Mouse (Mus musculus): ENCODE data around the gene Rmnd1. TPM values are rescaled to one million over a fixed set of nuclear protein-coding genes. Genes with fewer than 3 reads are reported as not detected.
"Not testable (repeated sequence)": the region's sequence is repeated elsewhere in the genome, so short reads cannot be mapped to it uniquely, and the experiment has no call there.

The Rmnd1 gene
- 42.8 and 49.0 TPM in 2 replicates for polyA plus RNA-seq (2016; fragmentation: Nextera tagmentation; extraction: Ambion mirVana)

GRCm38 (mm10) chr10:4432123-4432931 is at the start of gene Rmnd1, which contains the start of gene Armt1:
Gene Rmnd1 (minus strand): TSS chr10:4432388.
Gene Armt1 (plus strand): TSS chr10:4432467.
- Histone ChIP-seq H3K36me3 (peaks cover 42% of the 10 kb centered on the region), H3K27ac (peak within 1 kb of the TSS; percentile 92), H3K4me3 (peak within 1 kb of the TSS; percentile 73), H3K27me3 (ENCODE audit: insufficient read depth, poor library complexity, severe bottlenecking) (no peaks in the 10 kb centered on the region), H3K4me1 (replicated peaks) (peaks cover 22% of the 10 kb centered on the region), H3K9me3 (no peaks in the 10 kb centered on the region)
- under 1% methylated on average over 67 of the region's 75 CpGs for WGBS
- DNase-seq (ENCODE audit: low spot score), result peak; percentile 97

DNA sequence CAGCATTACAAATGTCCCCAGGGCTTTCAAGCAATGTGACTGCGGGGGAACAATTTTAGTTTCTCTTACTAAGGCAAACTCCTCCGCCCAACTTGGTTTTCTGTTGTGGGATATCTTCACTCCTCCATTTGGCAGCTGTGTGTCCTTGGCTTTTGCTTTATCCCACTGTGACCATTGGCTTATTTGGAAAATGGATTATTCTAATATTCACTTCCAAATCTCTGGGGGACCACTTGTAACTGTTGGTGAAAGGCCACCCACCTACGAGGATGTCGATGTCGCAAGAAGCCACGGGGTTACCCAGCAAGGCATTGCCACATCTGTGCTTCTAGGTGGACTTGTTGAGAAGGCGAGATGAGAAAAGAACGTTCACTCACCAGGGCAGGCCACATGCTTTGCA is 49.5 kb upstream of the Rmnd1 start:
- Histone ChIP-seq H3K36me3 (no peaks in the 10 kb centered on the region), H3K9me3 (no peaks in the 10 kb centered on the region), H3K4me3 (no peak overlapping the region), H3K4me1 (replicated peaks) (peaks cover 6% of the 10 kb centered on the region), H3K27ac (no peak overlapping the region), H3K27me3 (ENCODE audit: insufficient read depth, poor library complexity, severe bottlenecking) (no peaks in the 10 kb centered on the region)
- no peak for DNase-seq (ENCODE audit: low spot score)
- 86% methylated on average over 8 of the region's 8 CpGs for WGBS

DNA sequence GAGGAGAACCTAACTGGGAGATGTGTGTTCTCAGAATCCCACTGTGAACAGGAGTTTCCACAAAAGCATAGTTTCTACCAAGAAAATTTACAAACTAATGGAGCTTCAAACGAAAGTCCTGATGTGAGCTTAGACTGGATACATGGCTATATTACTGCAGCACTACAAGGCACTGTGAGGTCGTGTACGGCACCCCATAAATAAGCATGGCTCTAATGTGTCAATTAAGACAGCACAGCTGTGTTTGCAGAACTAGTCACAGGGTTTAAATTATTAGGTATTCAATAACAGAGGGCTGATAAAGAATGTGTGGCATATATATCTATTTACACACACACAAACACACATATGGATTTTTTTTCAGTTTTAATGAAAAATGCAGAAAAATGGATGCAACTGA is 48.7 kb upstream of the Rmnd1 start:
- Histone ChIP-seq H3K27me3 (ENCODE audit: insufficient read depth, poor library complexity, severe bottlenecking) (no peaks in the 10 kb centered on the region), H3K36me3 (no peaks in the 10 kb centered on the region), H3K4me3 (no peak overlapping the region), H3K9me3 (no peaks in the 10 kb centered on the region), H3K27ac (no peak overlapping the region), H3K4me1 (replicated peaks) (peaks cover 6% of the 10 kb centered on the region)
- WGBS, result 90% methylated on average over 3 of the region's 3 CpGs
- DNase-seq (ENCODE audit: low spot score), result no peak

DNA sequence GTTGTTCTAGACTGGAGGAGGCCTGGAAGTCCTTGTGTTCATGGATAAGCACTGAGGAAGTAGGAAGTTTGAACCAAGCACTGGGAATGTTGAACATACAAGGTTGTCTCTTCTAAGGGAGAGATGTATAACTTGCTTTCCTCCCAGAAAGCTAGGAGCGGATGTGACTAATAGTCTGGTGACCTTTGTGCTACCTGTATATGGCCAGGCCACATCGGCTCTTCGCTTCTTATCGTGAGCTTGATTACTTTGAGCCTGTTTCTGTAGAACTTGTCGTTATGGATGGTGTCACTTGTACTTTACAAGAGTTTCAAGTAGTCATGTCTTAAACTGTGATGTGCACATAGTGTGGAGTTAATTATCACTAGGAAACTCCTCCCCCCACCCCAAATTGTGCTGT is 44.4 kb upstream of the Rmnd1 start:
- H3K4me3 ChIP-seq, result no peak overlapping the region
- no peak for DNase-seq (ENCODE audit: low spot score)
- no peak overlapping the region for H3K27ac ChIP-seq
- H3K27me3 ChIP-seq (ENCODE audit: insufficient read depth, poor library complexity, severe bottlenecking), result no peaks in the 10 kb centered on the region
- no peaks in the 10 kb centered on the region for H3K4me1 ChIP-seq (replicated peaks)
- H3K9me3 ChIP-seq, result no peaks in the 10 kb centered on the region
- no peaks in the 10 kb centered on the region for H3K36me3 ChIP-seq
- WGBS, result 94% methylated on average over 5 of the region's 5 CpGs

DNA sequence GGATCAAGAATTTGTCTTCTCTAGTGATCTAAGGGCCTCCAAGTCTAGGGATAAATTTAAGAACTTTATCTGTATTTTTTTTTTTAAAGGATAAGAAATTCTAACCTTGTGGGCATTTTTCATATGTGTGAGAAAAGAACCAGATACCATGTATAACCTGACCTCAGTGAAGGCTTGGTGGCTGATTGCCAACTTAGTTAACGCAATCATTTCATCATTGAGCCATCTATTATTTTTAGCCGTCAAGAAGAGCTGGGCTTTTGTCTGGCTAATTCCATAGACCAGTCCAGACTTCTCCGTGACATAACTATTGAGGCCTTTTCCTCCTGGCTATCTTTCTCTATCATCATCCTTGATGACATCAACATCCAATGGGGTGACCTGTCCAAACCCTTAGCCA is 43.2 kb upstream of the Rmnd1 start:
- no peaks in the 10 kb centered on the region for H3K4me1 ChIP-seq (replicated peaks)
- H3K27me3 ChIP-seq (ENCODE audit: insufficient read depth, poor library complexity, severe bottlenecking), result no peaks in the 10 kb centered on the region
- 92% methylated on average over 3 of the region's 3 CpGs for WGBS
- no peak overlapping the region for H3K27ac ChIP-seq
- no peak overlapping the region for H3K4me3 ChIP-seq
- no peaks in the 10 kb centered on the region for H3K9me3 ChIP-seq
- DNase-seq (ENCODE audit: low spot score), result no peak
- H3K36me3 ChIP-seq, result no peaks in the 10 kb centered on the region

- no peaks in the 10 kb centered on the region for H3K4me1 ChIP-seq (replicated peaks)
- no peaks in the 10 kb centered on the region for H3K9me3 ChIP-seq
- H3K4me3 ChIP-seq, result no peak overlapping the region
- DNase-seq (ENCODE audit: low spot score), result no peak
- no peak overlapping the region for H3K27ac ChIP-seq
- H3K27me3 ChIP-seq (ENCODE audit: insufficient read depth, poor library complexity, severe bottlenecking), result no peaks in the 10 kb centered on the region
- H3K36me3 ChIP-seq, result no peaks in the 10 kb centered on the region
- WGBS, result 93% methylated on average over 11 of the region's 11 CpGs
These were observed 41.4 kb upstream of the Rmnd1 start for GRCm38 (mm10) chr10:4473591-4473993.

GRCm38 (mm10) chr10:4469406-4469805 is 37.2 kb upstream of the Rmnd1 start:
- H3K4me1 ChIP-seq (replicated peaks), result no peaks in the 10 kb centered on the region
- no peaks in the 10 kb centered on the region for H3K36me3 ChIP-seq
- H3K4me3 ChIP-seq, result no peak overlapping the region
- H3K9me3 ChIP-seq, result no peaks in the 10 kb centered on the region
- no peak overlapping the region for H3K27ac ChIP-seq
- 91% methylated on average over 3 of the region's 3 CpGs for WGBS
- H3K27me3 ChIP-seq (ENCODE audit: insufficient read depth, poor library complexity, severe bottlenecking), result no peaks in the 10 kb centered on the region
- DNase-seq (ENCODE audit: low spot score), result no peak

DNA sequence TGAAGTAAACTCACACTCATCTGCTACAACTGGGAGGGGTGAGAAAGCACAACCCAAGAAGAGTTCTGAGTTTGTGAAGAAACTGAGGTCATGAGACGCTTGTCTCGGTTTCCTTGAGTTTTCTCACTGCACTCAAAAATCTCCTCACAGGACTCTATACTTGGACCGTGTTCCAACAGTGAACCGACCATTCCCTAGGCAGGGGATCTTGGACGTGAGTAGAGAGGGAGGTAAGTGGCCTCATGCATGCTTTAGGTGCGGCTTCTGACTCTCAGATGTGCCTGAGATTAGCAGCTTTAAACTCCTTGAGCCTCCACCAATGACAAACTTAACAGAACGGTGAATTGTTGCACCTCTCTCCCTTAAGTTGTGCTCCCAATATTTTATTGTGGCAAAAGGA is 33.6 kb upstream of the Rmnd1 start:
- WGBS, result 80% methylated on average over 7 of the region's 7 CpGs
- no peak for DNase-seq (ENCODE audit: low spot score)
- no peaks in the 10 kb centered on the region for H3K9me3 ChIP-seq

DNA sequence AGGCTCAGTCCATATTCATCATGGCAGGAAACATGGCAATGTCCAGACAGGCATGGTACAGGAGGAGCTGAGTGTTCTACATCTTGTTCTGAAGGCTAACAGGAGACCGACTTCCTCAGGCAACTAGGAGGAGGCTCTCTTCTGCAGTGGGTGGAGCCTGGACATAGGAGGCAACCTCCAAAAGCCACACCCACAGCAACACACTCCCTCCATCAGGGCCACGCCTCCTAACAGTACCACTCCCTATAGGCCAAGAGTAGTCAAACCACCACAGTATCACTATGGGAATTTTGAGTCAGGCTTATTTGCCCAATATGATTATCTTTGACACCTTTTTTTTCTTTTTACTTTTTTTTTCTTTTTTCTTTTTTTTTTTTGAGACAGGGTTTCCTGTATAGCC is 28.0 kb upstream of the Rmnd1 start:
- H3K4me3 ChIP-seq, result no peak overlapping the region
- H3K27me3 ChIP-seq (ENCODE audit: insufficient read depth, poor library complexity, severe bottlenecking), result no peaks in the 10 kb centered on the region
- no peak for DNase-seq (ENCODE audit: low spot score)
- H3K27ac ChIP-seq, result no peak overlapping the region
- no peaks in the 10 kb centered on the region for H3K4me1 ChIP-seq (replicated peaks)
- H3K36me3 ChIP-seq, result peaks cover 8% of the 10 kb centered on the region
- no peaks in the 10 kb centered on the region for H3K9me3 ChIP-seq
- 96% methylated on average over 2 of the region's 2 CpGs for WGBS

More for the DNA sequence above, 33.6 kb upstream of the Rmnd1 start:
- no peaks in the 10 kb centered on the region for H3K4me1 ChIP-seq (replicated peaks)
- no peak overlapping the region for H3K4me3 ChIP-seq
- H3K36me3 ChIP-seq, result no peaks in the 10 kb centered on the region
- H3K27me3 ChIP-seq (ENCODE audit: insufficient read depth, poor library complexity, severe bottlenecking), result no peaks in the 10 kb centered on the region
- no peak overlapping the region for H3K27ac ChIP-seq

DNA sequence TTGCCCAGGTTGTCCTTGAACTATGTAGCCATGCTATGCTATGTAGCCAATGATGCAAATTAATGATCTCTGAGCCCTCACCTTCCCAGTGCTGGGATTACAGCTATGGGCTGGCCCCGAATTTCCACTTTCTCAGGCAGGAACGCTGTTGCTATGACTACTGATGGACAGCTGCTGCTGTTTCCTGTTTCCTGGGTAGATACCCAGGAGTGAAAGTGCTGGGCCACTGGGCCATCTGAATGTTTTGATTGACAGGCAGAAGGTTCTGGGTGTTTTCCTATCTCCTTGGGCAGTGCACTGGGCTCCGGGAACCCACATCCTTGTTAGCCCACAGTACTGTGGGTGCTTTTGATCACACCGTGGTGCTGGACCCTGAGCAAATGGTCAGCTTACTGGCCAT is 24.2 kb upstream of the Rmnd1 start:
- no peaks in the 10 kb centered on the region for H3K27me3 ChIP-seq (ENCODE audit: insufficient read depth, poor library complexity, severe bottlenecking)
- peaks cover 46% of the 10 kb centered on the region for H3K36me3 ChIP-seq
- no peak for DNase-seq (ENCODE audit: low spot score)
- 83% methylated on average over 4 of the region's 4 CpGs for WGBS
- H3K4me1 ChIP-seq (replicated peaks), result no peaks in the 10 kb centered on the region
- H3K4me3 ChIP-seq, result no peak overlapping the region
- H3K27ac ChIP-seq, result no peak overlapping the region
- no peaks in the 10 kb centered on the region for H3K9me3 ChIP-seq

GRCm38 (mm10) chr10:4435416-4435815 is 3.2 kb upstream of the Rmnd1 start:
- no peak for DNase-seq (ENCODE audit: low spot score)
- Histone ChIP-seq H3K36me3 (peaks cover 55% of the 10 kb centered on the region), H3K4me3 (no peak overlapping the region), H3K4me1 (replicated peaks) (peaks cover 22% of the 10 kb centered on the region), H3K27me3 (ENCODE audit: insufficient read depth, poor library complexity, severe bottlenecking) (no peaks in the 10 kb centered on the region), H3K9me3 (no peaks in the 10 kb centered on the region), H3K27ac (no peak overlapping the region)
- WGBS, result 87% methylated on average over 3 of the region's 3 CpGs

DNA sequence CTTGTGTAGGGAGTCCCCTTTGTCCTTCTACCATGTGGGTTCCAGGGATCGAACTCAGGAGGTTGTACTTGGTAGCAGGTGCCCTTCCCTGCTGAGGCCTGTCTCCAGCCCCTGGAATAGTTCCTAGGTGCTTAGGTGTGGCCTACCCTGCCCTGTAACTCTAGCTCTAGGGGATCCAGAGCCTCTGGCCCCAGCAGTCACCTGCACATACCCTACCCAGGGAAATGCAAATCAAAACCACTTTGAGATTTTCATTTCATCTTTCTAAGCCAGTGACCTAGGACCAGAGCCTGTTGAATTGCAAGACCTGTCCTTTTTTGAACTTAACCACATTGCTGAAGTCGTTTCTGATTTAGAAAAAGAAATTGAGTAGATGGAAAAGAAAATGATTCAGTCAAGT is 1.7 kb upstream of the Rmnd1 start:
- H3K27me3 ChIP-seq (ENCODE audit: insufficient read depth, poor library complexity, severe bottlenecking); H3K27ac ChIP-seq; DNase-seq (ENCODE audit: low spot score); H3K9me3 ChIP-seq: not testable (repeated sequence)
- peaks cover 43% of the 10 kb centered on the region for H3K36me3 ChIP-seq
- WGBS, result 88% methylated on average over 2 of the region's 2 CpGs
- peak overlapping the region; percentile 73 for H3K4me3 ChIP-seq
- peaks cover 22% of the 10 kb centered on the region for H3K4me1 ChIP-seq (replicated peaks)

- H3K36me3 ChIP-seq, result peaks cover 43% of the 10 kb centered on the region
- H3K9me3 ChIP-seq, result no peaks in the 10 kb centered on the region
- WGBS, result 14% methylated on average over 19 of the region's 19 CpGs
- peaks cover 22% of the 10 kb centered on the region for H3K4me1 ChIP-seq (replicated peaks)
- peak overlapping the region; percentile 92 for H3K27ac ChIP-seq
- H3K27me3 ChIP-seq (ENCODE audit: insufficient read depth, poor library complexity, severe bottlenecking), result no peaks in the 10 kb centered on the region
- peak overlapping the region; percentile 73 for H3K4me3 ChIP-seq
- no peak for DNase-seq (ENCODE audit: low spot score)
These were observed 988 bp upstream of the Rmnd1 start for GRCm38 (mm10) chr10:4432996-4433755.

All from hindbrain, embryonic 10.5 days (tissue).